Mouse (Mus musculus): ENCODE measurements around the gene Serpina12. TPM values are rescaled to one million over a fixed set of nuclear protein-coding genes. Genes with fewer than 3 reads are reported as not detected.

Serpina12 gene
- polyA plus RNA-seq (2017; shearing (Covaris generic)) = 0.28 TPM

GRCm38 (mm10) chr12:104044343-104044742 lies at the start of gene Serpina12:
Gene Serpina12, minus strand, starts transcription at chr12:104044443.

GRCm38 (mm10) chr12:104013620-104014019 lies 30.6 kb downstream of the Serpina12 start, which contains the start of gene Serpina9:
Gene Serpina9, minus strand, starts transcription at chr12:104013755.

GRCm38 (mm10) chr12:103989857-103990256 lies 54.4 kb downstream of the Serpina12 start, which contains the start of gene Serpina11:
Gene Serpina11, minus strand, starts transcription at chr12:103989957.

Other genes starting within 250 kb of the Serpina12 start
- gene Serpina1b, start 214.1 kb downstream of the Serpina12 start, polyA plus RNA-seq (2017; shearing (Covaris generic)) = not detected
- gene Serpina1a, start 180.9 kb downstream of the Serpina12 start, polyA plus RNA-seq (2017; shearing (Covaris generic)) = not detected
- not detected for gene Serpina1c, start 139.6 kb downstream of the Serpina12 start, polyA plus RNA-seq (2017; shearing (Covaris generic))
- not detected for gene Serpina1e, start 85.5 kb downstream of the Serpina12 start, polyA plus RNA-seq (2017; shearing (Covaris generic))
- gene Serpina11, start 54.5 kb downstream of the Serpina12 start, polyA plus RNA-seq (2017; shearing (Covaris generic)) = not detected
- 11.3 TPM for gene Serpina9, start 30.7 kb downstream of the Serpina12 start, polyA plus RNA-seq (2017; shearing (Covaris generic))
- gene Serpina5, start 56.7 kb upstream of the Serpina12 start, polyA plus RNA-seq (2017; shearing (Covaris generic)) = not detected
- gene Serpina3a, start 68.3 kb upstream of the Serpina12 start, polyA plus RNA-seq (2017; shearing (Covaris generic)) = not detected
- not detected for gene Serpina3b, start 83.6 kb upstream of the Serpina12 start, polyA plus RNA-seq (2017; shearing (Covaris generic))
- gene Serpina3c, start 109.4 kb upstream of the Serpina12 start, polyA plus RNA-seq (2017; shearing (Covaris generic)) = not detected
- gene Serpina3f, start 170.1 kb upstream of the Serpina12 start, polyA plus RNA-seq (2017; shearing (Covaris generic)) = 13.8 TPM
- 383 TPM for gene Serpina3g, start 191.8 kb upstream of the Serpina12 start, polyA plus RNA-seq (2017; shearing (Covaris generic))
- gene Serpina3i, start 218.7 kb upstream of the Serpina12 start, polyA plus RNA-seq (2017; shearing (Covaris generic)) = not detected

All from inflammation-experienced regulatory T-cells, adult 16 weeks (primary cell).